16 mouse cellular contexts compared by ENCODE assay signal in genomic region chr14:99611435-99611834, GRCm38 (mm10).
DNase-seq lines count a peak whose midpoint lies in the region; ATAC-seq lines count a peak whose summit lies in the region.
"Had no signal": no experiment of that assay in that cellular context is flagged by ENCODE, and none has a peak within 500 bp of the region (broad histone marks: within the 10 kb centered on the region; RNA-seq: fewer than 3 reads in every experiment).

No protein-coding gene starts in this region.

- ATAC-seq in megakaryocyte, adult 5-6 weeks (ENCODE audit: poor library complexity, severe bottlenecking): peak; percentile 72
- ATAC-seq: CD4-positive, CD25-positive, alpha-beta regulatory T cell, adult 4 months; forebrain, embryonic 15.5 days; hindbrain, postnatal 0 days had no signal

- DNase-seq in adrenal gland, adult 8-10 months: peak; percentile 59
- no peak for DNase-seq in adrenal gland, postnatal 25 days
- DNase-seq in adrenal gland, postnatal 10 days: peak; percentile 25
- no peak for DNase-seq in right cerebral cortex, postnatal 10 days (ENCODE audit: low spot score in 2 of 2)
- DNase-seq in cerebellum, adult 9-10 months: no peak
- DNase-seq: cerebellum, adult 11 months; cerebellum, adult 8-10 months; cerebellum, postnatal 25 days; gastrocnemius, postnatal 36 days; heart, adult 18-20 months; heart, postnatal 10 days; heart, postnatal 4 days had no signal

Comparison
In these comparisons a context has a peak if more than half of its experiments do, and no peak if none do; other contexts are left out.
1. DNase-seq: peak in adrenal gland, adult 8-10 months (single experiment) and adrenal gland, postnatal 10 days (single experiment); none in adrenal gland, postnatal 25 days (single experiment), right cerebral cortex, postnatal 10 days (0 of 2) and cerebellum, adult 9-10 months (single experiment).